Mouse (Mus musculus): ENCODE data around the gene Depp1.

The Depp1 gene

DNA sequence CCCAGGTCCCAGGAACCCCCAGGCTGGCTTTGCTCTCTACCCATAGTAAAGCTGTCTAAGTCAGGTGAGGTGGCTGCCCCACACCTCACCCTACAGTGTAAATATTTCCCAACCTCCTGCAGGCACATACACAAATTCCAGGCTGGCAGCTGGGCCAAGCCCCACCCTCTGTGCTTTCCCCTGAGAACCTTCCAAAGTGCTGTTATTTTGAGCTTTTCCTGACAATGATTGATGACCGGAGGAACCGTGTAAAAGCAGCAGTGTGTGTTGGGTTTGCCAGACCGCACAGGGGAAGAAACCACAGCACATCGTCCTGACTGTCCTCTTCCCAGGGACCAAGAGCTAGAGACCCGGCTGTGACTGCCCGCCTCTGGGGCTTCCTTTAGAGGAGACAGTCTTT, at the start of gene Depp1:
Gene Depp1, plus strand, starts transcription at position 204 of the 400 bp plus-strand sequence.
- 64% methylated on average over 6 of the region's 6 CpGs for WGBS

DNA sequence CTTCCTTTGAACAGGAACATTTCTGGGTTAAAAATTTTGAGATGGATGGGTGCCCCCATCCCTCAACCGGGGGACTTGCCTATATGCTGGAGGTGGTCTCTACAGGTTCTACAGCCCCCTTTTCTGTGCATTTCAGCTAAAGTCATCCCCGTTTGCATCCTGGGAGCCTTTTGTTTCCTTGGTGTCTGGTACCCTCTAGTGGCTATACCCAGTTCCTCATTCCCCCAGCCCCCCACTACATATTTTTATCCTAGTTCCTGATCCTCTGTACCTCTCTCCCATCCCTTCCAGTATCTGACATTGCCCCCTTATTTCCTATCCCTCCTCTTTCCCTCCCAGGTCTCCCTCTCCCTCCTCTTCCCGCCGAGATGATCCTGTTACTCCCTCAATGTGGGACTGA, 43.2 kb upstream of the Depp1 start:
- WGBS, result 51% methylated on average over 4 of the region's 4 CpGs

DNA sequence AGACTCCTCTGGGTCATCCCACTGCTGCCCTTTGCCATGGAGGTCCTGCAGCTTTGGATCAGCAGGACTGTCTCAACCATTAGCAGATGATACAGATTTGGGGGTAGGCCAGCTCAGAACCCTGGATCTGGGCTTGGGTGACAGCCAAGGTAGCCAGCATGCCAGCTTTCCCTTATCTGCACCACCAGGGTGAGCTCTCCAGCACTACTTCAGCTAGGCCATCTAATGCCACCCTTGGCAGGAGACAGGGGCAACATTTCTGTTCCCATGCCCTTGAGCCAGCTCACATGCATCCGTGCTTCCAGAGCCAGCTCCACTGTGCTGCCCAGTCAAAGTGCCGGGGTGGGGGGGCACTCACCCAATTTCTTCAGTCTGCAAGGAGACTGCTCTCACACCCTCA, 34.7 kb upstream of the Depp1 start:
- WGBS, result 92% methylated on average over 2 of the region's 2 CpGs

DNA sequence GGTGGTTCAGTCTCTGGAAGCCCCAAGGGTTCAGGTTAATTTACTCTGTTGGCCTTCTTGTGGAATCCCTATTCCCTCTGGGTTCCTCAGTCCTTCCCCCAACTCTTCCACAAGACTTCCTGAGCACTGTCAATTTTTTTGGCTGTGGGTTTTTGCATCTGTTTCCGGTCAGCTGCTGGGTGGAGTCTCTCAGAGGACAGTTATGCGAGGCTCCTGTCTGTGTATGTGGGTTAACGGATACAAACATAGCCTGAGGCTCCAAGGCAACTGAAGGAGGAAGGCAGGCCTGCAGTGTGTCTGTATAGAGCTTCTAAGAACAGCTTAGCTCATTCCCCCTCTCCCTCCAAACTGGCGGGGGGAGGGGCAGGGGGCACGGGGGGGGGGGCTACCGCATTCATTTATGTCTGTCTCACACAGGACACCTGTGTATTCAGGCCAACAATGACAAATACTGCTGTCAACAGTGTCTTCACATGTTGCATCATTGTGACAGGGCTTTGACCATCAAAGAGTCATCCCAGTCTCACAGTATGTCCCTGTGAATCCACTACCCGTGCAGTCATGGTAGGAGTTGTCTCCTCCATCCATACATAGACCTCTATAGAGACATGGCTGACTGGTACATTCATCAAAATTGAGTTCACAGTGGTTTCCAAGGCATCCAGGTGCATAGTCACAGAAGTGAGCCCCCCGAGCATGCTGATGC, 28.9 kb upstream of the Depp1 start:
- 60% methylated on average over 8 of the region's 8 CpGs for WGBS

DNA sequence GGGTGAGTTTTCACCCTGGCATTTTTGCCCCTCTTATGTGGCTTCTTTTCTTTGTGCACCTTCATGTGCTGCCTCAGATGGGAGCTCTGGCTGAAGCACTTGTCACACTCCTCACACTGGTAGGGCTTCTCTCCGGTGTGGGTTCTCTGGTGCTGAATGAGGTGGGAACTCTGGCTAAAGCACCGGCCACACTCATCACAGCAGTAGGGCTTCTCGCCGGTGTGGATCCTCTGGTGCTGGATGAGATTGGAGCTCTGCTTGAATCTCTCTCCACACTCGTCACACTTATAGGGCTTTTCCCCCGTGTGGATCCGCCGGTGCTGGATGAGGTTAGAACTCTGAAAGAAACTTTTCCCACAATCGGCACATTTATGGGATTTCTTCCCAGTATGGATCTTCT, 24.0 kb upstream of the Depp1 start:
- 96% methylated on average over 9 of the region's 9 CpGs for WGBS

DNA sequence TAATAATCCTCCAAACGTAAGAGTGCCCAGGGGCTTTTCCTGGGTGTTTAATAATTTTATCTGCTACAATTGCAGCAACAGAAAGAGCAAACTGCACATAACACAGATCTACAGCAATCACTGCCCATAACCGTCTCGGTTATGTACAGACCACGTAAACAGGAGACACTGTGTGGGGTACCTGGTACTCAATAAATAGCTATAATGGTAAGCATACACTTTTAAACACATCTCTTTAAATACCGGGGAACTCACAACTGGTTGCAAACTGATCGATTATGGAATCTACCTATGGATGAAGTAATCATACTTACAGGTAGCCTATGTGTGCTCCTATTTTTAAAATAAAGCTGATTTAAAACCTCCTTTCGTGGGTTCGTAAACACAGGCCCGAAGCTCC, 22.3 kb upstream of the Depp1 start:
- 12% methylated on average over 9 of the region's 9 CpGs for whole genome bisulfite sequencing

DNA sequence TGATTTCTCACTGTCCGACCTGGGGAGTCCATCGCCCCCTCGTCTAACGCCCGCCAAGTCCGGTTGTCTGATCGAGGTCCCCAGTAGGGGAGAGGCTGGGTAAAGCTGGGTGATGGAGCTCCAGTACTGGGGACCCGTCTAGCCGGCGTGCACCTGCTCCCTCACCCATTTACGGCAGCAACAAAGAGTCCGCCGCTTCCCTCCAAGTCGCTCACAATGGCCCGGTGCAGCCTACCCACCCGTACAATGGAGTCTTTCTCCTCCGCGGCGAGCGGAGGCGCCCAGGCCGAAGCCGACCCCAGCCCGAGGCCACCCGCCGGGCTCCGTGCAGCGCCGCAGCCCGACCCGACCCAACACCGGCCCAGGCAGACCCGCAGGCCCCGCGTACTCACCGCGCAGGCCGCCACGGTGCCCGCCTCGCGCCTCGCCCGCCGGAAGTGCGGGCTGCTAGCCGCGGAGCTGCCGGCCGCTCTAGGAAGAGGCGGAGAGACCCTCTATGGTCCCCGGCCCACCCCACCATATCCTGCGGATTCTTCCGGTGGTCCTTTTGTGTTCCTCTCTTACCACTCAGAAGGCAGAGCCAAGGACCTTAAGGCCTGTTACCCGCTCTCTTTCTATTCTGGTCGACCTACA, 21.8 kb upstream of the Depp1 start, which contains the start of gene Zfp422:
Gene Zfp422, minus strand, starts transcription at position 461 of the 633 bp plus-strand sequence.
- WGBS, result under 1% methylated on average over 55 of the region's 56 CpGs

DNA sequence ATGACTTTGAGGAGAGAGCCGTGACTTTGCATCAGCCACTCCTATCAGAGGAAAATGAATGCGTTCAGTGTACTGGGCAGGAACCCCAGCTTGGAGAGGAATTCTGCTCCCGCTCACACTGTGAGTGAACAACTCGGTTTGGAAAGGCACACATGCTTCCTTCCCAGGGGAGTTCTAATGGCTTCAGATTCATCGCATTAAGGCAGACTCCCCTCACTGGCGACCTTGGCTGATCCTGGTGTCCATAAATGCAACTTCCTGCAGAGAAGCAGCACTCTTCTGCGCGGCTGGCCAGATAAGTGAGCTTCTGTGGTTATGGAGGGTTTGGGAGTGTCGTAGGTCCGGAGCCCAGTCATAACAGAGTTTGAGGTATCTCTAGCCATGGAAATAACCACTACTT, 20.6 kb upstream of the Depp1 start:
- 90% methylated on average over 10 of the region's 10 CpGs for WGBS

DNA sequence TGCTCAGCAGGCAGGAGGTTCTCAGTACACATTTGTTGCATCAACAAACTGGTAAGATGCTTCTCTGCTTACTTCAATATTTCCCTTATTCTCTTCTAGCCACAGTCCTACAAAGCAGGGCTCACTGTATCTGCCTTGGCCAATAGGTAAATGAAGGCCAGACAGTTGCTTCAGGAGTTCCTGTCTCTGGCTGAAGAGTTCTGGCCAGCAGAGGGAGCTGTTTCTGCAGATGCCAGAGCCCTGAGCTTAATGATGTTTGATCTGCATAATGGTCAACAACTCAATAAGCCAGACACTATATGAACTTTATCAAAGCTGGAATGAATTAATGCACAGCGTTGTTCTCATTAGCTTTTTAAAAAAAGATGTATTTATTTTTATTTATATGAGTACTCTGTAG, 18.3 kb upstream of the Depp1 start:
- 51% methylated on average over 1 of the region's 1 CpGs for WGBS

DNA sequence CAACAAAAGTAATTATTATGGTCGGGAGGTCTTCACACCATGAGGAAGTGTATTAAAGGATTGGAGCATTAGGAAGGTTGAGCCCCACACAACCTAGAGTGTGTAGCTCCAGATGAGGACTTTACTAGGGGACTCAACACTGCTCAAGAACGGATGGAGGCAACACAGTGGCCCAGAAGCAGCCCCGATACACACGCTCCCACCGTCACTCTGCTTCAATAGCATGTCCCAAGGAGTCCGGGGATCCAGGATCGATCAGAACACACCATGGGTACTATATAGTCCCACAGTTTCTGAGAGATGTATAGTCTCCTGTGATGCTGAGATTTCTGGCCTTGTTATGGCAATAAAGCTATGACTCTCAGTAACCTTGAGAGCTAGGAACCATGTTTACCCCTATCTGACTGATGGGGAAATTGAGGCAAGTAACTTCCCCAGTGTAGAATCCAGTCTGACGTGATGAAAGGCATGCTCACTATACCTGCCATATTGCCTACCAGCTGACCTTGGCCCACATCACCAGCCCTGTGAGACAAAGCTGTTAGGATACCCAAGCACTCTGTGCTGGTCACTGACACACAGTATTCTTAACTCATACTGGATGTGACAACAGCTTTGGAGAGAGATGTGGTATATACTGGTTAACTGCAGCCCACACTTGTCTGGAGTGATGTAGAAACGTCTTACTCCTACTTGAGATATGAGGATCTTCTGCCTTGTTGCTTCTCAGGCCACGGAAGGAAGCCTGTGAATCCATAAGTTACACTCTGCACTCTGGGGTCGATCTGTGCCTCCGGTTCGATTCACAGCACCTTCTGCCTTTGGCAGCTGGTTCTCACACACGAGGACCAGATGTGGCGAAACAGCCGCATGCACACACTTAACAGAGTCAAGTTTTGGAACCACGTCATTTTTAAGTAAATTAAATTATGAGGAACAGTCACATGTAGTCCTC, 16.4 kb upstream of the Depp1 start:
- 93% methylated on average over 17 of the region's 17 CpGs for WGBS

DNA sequence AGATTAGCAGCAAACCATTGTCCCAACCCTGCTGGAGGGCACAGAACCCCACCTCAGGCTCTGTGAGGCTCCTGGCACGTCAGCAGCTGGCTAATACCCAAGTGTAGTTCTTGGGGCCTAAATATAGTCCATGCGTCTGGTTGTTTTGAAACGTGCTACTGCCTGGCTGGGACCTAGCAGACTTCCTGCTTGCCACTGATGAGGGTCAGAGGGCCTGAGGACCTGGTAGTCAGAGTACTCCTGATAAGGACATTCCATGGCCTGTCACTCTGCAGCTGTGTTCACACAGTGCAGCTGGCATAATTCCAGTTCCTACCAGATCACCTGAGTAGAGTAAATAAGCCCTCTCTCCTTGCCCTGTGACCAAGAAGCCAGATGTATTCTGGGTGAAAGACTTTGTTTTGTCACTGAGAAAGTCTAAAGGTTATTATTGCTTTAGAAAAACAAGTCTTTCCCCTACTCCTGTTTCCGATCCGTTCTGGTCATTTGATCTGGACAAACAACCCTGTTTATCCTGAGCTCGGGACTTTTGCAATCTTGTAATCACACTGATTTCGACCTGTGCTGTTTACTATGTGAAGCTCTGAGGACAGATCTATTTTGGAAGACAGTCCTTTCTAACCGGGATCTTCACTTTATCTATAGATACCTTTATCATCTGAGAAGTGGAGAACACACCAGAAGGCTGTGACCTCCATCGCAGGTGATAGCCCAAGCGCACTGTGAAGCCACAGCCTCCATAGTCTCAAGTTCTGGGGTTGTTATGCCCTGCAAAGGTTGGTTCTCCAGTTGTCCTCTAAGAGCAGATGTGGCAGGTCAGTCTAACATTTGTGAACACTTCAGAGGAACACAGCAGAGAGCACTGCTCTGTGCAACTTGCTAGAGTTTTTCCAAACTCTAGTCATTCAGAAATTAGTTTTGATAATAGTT, 14.9 kb upstream of the Depp1 start:
- 70% methylated on average over 10 of the region's 10 CpGs for WGBS

DNA sequence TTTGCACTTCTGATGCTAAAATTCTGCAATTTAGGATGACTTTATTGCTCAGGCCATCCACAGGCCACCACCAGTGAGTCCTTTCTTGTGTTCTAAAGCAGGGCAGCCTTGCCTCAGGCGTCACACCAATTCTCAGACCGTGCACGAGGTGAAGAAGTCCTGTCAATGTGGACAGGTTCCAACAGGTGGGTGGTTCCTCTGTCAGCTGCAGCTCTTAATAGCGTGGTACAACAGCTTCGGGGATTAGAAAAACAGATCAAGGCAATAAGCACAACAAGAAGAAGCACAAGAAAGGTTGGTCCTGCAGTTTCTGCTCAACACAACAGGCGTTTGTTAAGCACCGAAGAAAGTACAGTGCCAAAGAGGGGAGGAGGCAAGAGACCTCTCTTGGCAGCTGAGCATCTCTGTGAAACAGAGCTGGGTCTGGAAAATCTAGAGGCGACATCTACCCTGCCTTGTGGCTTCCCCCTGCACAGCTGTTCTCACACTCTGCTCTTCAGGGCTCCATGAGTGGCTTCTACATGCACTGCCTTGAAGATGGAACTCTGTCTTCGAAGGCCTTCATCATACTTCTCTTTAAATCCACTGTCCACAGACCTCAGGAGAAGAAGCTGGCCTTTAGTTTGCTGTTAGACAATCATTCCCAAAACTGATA, 13.7 kb upstream of the Depp1 start:
- WGBS, result 65% methylated on average over 9 of the region's 9 CpGs

DNA sequence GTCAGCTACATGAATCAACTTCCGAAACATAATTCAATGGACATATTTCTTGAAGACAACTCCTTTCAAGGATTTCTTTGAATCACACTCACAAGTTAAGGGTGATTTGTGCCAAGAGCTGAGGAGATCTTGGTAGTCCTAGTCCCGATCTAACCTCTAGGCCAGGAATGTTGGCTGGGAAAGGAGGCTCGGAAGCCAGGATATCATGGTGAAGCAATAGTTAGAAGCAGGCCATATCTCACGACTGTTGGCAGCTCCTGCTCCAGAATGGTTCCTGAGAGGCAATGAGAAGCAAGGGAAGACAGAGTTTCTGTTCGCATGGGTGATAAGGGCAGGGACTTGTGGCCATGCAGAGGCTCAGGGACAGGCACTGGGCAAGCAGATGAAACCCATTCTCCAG, 12.9 kb upstream of the Depp1 start:
- WGBS, result 92% methylated on average over 5 of the region's 5 CpGs

DNA sequence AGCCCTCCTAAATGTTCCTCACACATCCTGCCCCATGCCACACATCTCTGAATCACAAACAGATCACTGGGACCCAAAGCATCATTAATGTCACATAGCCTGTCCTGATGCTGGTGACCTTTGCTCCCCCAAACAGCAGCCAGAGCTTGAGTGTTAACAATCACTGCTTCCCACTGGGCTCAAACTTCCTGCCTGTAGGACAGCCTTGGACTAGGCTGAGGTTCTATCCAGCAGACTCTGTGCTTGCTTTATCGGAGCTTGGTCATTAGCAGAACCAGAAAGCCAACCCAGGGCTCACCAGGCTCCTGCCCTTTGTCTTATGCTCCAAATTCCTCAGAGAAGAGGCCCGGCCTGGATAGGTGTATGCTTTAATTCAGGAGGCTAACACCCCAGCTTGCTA, 11.5 kb upstream of the Depp1 start:
- WGBS, result 84% methylated on average over 2 of the region's 2 CpGs

DNA sequence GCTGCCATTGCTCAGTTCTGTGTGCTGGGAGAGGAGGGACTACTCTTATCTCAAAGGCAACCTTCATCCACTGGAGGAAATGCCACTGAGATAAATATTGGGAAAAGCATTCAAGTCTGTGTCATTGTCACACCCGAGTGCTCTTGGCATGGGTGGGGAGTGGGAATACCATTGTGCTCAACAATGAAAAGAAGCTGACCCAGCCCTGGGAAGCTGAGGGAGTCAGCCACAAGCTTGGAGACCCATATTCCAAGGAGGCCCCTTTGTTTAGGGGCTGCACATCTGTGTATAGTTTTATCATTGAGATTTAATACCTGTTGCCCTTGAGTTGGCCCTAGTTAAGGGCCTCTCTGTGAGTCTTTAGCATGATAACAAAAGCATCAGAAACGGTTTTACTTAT, 10.7 kb upstream of the Depp1 start:
- WGBS, result 73% methylated on average over 2 of the region's 2 CpGs

DNA sequence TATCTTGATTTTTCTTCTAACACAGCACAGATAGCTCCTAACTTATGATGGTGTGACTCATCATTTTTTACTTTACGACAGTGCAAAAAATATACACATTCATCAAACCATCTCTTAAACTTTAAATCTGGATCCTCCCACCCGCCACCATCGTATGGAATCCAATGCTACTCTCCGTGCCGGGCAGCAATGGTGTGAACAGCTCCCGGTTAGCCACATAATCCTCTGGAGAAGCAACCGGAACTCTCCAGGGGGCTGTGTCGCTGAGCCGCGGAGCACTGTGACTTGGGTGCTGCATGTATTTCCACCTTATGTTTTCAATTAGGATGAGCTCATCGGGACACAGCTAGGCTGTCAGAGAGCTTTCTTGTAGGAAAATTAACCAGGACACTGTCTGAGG, 7.5 kb upstream of the Depp1 start:
- WGBS, result 39% methylated on average over 11 of the region's 11 CpGs

DNA sequence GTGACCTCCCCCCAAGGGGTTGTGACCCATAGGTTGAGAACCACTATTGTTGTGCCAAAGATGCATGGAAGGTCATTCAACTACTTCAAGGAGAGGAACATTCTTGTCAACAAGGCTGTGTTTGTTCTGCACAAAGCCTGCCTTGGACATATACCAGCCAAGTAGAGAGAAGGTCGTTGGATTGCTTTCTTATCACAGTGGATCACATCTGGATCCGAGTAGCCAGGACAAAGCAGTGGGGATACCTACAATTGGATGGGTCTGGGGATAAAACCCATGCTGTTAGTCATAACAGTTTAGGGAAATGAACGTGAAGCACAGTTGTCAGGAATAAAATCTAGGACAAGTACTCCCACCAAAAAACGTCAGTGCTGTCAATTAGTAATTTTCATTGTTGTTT, 6.5 kb upstream of the Depp1 start:
- WGBS, result 49% methylated on average over 4 of the region's 4 CpGs

DNA sequence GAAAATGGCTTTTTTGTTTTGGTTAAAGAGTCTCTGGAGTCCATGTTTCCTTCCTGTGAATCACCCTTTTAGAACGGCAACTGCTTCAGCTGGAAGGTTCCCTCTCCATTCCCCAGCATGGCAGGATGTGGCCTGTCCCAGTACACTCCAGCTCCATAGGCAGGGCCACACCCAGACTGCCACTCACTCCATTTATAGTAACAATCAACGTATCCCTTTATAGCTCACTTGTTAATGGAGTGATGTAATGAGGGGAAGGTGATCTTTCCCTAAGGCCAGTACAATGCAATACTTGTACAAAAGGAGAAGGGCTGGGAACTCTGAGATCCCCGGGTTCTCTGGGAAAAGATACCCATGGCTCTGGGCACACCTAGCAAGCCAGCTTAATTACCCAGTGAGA, 6.1 kb upstream of the Depp1 start:
- WGBS, result 51% methylated on average over 3 of the region's 3 CpGs

DNA sequence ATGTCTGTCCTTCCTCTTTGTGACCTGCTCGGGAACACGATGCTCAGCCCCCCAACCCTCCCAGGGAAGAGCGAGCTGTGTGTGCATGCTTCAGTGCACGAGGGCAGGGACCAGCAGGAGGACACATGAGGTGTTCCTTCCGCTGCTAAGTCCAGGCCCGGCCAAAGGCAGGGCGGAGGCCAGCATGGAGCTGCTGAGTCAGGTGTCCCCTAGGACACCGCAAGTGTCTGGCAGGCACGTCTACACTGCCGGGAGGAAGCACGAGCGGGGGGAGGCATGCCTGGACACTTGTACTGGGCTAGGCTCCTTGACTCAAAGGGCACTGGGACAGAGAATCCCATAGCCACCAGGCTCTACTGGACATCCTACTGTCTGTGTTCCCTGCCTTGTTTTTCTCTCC, 2.6 kb upstream of the Depp1 start:
- WGBS, result 84% methylated on average over 12 of the region's 12 CpGs

DNA sequence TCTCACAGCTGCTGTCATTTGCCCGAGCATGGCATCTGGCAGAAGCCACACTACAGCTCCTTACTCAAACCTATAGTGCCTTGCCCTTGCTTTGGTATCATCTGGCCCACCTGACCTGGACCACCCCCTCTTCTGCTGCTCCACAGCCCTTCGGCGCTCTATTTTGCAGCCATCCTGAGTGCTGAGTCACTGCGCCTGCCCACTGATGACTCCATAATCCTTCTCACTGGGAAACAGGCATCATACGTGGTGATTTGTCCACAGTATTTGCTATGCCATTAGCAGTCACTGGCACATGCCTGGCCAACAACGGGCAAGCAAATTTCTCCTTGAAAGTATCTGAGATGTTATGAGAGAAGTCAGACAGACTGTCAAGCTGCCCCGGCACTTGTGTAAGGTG, 598 bp upstream of the Depp1 start:
- whole genome bisulfite sequencing, result 82% methylated on average over 7 of the region's 7 CpGs

Data from cerebral cortex, adult 2 months (tissue).